Mouse (Mus musculus): Measurements from ENCODE around the gene Tmem161a. TPM values are rescaled to one million over a fixed set of nuclear protein-coding genes. Genes with fewer than 3 reads are reported as not detected.

The Tmem161a gene
- total RNA-seq, 1 experiment: 73.9 TPM

DNA sequence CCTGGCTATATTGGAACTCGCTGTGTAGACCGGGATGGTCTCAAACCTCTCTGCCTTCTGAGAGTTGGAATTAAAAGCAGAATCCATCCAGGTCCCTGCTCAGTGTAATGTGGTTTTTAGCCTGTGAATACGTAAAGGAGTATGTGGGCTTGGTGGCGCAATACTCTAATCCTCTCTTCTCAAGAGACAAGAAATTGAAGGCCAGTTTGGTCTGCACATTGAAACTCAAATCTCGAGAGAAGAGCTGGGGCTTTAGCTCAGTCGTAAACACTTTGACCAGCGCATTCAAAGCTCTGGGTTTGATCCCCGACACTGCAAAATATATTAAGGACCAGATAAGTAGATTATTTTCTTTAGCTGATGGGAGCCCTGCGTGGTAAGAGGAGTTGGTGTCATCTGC lies 32.2 kb upstream of the Tmem161a start:
- TF ChIP-seq CHD2 (IDR thresholded peaks at IDR 0.05; ENCODE audit: low read depth, low read length) (no peak), MAFK (IDR thresholded peaks at IDR 0.05; ENCODE audit: insufficient read depth, low read depth, low read length) (no peak), HCFC1 (IDR thresholded peaks at IDR 0.05; ENCODE audit: borderline replicate concordance, insufficient read depth, low read length) (no peak), ZC3H11A (IDR thresholded peaks at IDR 0.05; ENCODE audit: borderline replicate concordance, low read depth, low read length) (no peak), ZNF384 (IDR thresholded peaks at IDR 0.05; ENCODE audit: low read depth, low read length) (no peak)
- peaks cover 14% of the 10 kb centered on the region; the same call in 1 of the 2 replicates for H3K36me3 ChIP-seq (ENCODE audit: control insufficient read depth, insufficient read depth, low read length, poor library complexity, severe bottlenecking)
- no peaks in the 10 kb centered on the region for H3K9me3 ChIP-seq (ENCODE audit: control insufficient read depth, insufficient read depth, low read depth, low read length)
- H3K9ac ChIP-seq (ENCODE audit: insufficient read depth, low read depth, low read length, poor library complexity, severe bottlenecking): peak overlapping the region; percentile 95
- no peak overlapping the region for H3K27ac ChIP-seq (ENCODE audit: insufficient read depth, low read depth, low read length, poor library complexity, severe bottlenecking)
- DNase-seq (ENCODE audit: low read depth, low spot score): no peak
- in situ Hi-C loops (cut with MboI; ENCODE audit: low sequenced_read_pairs in 2 of 2, unreplicated experiment in 2 of 2): no loop called here
- H3K4me1 ChIP-seq (ENCODE audit: control insufficient read depth in 2 of 2, insufficient read depth in 2 of 2, low read length in 2 of 2, poor library complexity in 1 of 2): 0 out of 4 replicates have a peak, but pooled peaks cover 0 to 4% of the 10 kb centered on the region in 2 experiments
- H3K4me3 ChIP-seq (ENCODE audit: insufficient read depth in 1 of 2, low read depth in 1 of 2, low read length in 2 of 2, poor library complexity in 1 of 2, severe bottlenecking in 1 of 2): peak overlapping the region; percentile 98 to 99

DNA sequence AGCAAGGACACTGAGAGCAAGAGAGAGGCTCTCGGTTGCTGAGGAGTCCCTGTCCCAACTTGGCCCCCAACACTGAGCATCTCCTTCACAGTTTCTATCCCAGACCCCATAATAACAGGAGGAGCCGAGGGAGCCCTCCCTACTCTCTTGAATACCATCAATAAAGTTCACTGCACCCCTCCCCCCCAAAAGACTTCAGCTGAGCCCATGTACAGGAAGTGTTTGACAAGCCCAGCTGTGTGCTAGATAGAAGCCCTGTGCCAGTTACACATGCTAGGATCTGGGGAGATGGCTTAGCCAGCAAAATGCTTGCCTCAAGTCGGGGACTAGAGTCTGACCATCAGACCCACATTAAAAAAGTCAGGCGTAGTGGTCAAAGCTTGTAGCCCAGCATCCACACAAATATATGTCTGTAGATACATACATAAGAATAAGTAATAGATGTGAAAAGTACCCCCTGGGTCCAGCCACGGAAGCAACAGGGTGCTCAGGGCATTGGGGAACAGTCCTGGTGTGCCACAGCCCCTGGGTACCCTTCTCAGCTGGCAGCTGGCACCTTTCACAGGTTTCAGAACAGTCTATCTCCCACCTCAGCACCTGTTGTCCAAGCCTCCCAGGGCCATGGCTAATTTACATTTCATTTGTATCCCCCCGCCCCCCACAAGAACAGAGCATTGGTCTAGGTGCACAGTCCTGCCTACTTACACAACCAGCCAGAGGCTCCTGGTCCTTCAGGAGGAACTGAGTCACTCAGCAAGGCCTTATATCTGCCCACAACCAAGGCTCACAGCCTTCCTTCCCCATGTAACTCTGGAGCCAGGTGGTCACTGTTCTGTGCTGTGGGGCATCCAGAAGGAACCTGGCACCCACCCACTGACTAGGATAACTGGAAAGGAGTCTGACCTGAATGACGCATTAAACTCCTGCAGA lies 24.2 kb upstream of the Tmem161a start:
- no peak for DNase-seq (ENCODE audit: low read depth, low spot score)
- Histone ChIP-seq H3K27ac (ENCODE audit: insufficient read depth, low read depth, low read length, poor library complexity, severe bottlenecking) (no peak overlapping the region), H3K9ac (ENCODE audit: insufficient read depth, low read depth, low read length, poor library complexity, severe bottlenecking) (no peak overlapping the region), H3K4me1 (ENCODE audit: control insufficient read depth in 2 of 2, insufficient read depth in 2 of 2, low read length in 2 of 2, poor library complexity in 1 of 2) (peaks cover under 1 to 17% of the 10 kb centered on the region in 2 experiments; a peak in 2 of 4 replicates), H3K36me3 (ENCODE audit: control insufficient read depth, insufficient read depth, low read length, poor library complexity, severe bottlenecking) (peaks cover 20% of the 10 kb centered on the region; the same call in 1 of the 2 replicates), H3K4me3 (ENCODE audit: insufficient read depth in 1 of 2, low read depth in 1 of 2, low read length in 2 of 2, poor library complexity in 1 of 2, severe bottlenecking in 1 of 2) (no peak overlapping the region), H3K9me3 (ENCODE audit: control insufficient read depth, insufficient read depth, low read depth, low read length) (no peaks in the 10 kb centered on the region)
- in situ Hi-C loops (cut with MboI; ENCODE audit: low sequenced_read_pairs in 2 of 2, unreplicated experiment in 2 of 2): no loop called here
- no peak for TF ChIP-seq ZC3H11A (IDR thresholded peaks at IDR 0.05; ENCODE audit: borderline replicate concordance, low read depth, low read length)
- TF ChIP-seq ZNF384 (IDR thresholded peaks at IDR 0.05; ENCODE audit: low read depth, low read length): no peak
- TF ChIP-seq MAFK (IDR thresholded peaks at IDR 0.05; ENCODE audit: insufficient read depth, low read depth, low read length): no peak
- TF ChIP-seq HCFC1 (IDR thresholded peaks at IDR 0.05; ENCODE audit: borderline replicate concordance, insufficient read depth, low read length): no peak
- TF ChIP-seq CHD2 (IDR thresholded peaks at IDR 0.05; ENCODE audit: low read depth, low read length): no peak

DNA sequence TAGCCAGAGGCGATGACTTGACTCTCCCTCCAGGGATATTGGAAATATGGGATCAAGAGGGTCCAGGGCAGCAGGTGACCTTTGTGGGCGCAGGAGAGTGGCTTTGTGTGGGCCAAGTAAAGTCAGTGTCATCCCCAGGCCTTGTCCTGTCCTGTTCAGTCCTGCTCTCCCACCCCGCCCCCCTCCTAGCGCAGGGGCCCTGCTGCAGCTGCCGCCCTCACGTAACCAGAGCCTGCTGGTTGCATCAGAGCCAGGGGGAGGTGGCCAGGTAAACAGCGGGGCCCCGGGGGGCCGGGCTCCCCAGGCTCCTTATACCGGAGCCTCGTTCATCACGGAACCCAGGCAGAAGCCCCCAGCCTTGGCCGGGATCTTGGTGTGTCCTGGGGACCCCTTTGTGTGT lies 22.0 kb upstream of the Tmem161a start:
- Histone ChIP-seq H3K4me3 (ENCODE audit: insufficient read depth in 1 of 2, low read depth in 1 of 2, low read length in 2 of 2, poor library complexity in 1 of 2, severe bottlenecking in 1 of 2) (peak overlapping the region in 1 of 2 experiments; percentile 33; a peak in 2 of 4 replicates), H3K36me3 (ENCODE audit: control insufficient read depth, insufficient read depth, low read length, poor library complexity, severe bottlenecking) (peaks cover 14% of the 10 kb centered on the region; the same call in 1 of the 2 replicates), H3K4me1 (ENCODE audit: control insufficient read depth in 2 of 2, insufficient read depth in 2 of 2, low read length in 2 of 2, poor library complexity in 1 of 2) (peaks cover 4 to 20% of the 10 kb centered on the region in 2 experiments; a peak in 2 of 4 replicates), H3K9ac (ENCODE audit: insufficient read depth, low read depth, low read length, poor library complexity, severe bottlenecking) (peak overlapping the region; percentile 19; the same call in 1 of the 2 replicates), H3K27ac (ENCODE audit: insufficient read depth, low read depth, low read length, poor library complexity, severe bottlenecking) (peak overlapping the region; percentile 42; the same call in 1 of the 2 replicates), H3K9me3 (ENCODE audit: control insufficient read depth, insufficient read depth, low read depth, low read length) (no peaks in the 10 kb centered on the region)
- in situ Hi-C loops (cut with MboI; ENCODE audit: low sequenced_read_pairs in 2 of 2, unreplicated experiment in 2 of 2): no loop called here
- TF ChIP-seq ZNF384 (IDR thresholded peaks at IDR 0.05; ENCODE audit: low read depth, low read length) (no peak), ZC3H11A (IDR thresholded peaks at IDR 0.05; ENCODE audit: borderline replicate concordance, low read depth, low read length) (no peak), HCFC1 (IDR thresholded peaks at IDR 0.05; ENCODE audit: borderline replicate concordance, insufficient read depth, low read length) (no peak), MAFK (IDR thresholded peaks at IDR 0.05; ENCODE audit: insufficient read depth, low read depth, low read length) (no peak), CHD2 (IDR thresholded peaks at IDR 0.05; ENCODE audit: low read depth, low read length) (no peak)
- DNase-seq (ENCODE audit: low read depth, low spot score): no peak

DNA sequence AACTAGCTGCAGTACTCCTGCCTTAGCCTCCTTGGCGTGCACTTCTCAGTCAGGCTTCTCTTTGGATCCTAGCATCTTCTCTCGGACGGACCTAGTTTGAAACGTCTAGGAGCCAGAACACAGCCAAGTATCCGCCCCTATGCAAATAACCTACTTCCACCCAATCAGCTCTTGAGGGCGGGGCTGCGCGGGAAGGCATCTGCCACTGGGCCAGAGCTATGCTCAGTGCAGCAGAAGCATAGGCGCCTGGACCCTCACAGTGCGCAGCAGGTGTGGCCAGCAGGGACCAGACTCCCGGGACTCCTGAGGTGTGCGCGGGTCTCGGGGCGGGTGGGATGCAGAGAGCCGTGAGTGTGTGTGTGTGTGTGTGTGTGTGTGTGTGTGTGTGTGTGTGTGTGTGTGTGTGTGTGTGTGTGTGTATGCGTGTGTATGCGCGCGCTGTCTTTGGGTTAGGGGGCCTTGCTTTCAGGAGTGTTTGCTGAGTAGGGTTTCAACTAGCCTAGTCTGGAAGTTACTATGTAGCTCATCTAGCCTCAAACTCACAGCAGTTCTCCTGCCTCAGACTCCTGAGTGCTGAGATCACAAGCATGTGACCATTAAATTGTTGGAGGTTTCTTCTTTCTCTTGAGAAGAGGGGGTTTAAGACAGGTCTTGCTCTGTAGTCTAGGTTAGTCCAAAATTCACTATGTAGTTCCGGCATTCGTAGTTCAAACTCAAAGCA lies 19.5 kb upstream of the Tmem161a start:
- in situ Hi-C loops (cut with MboI; ENCODE audit: low sequenced_read_pairs in 2 of 2, unreplicated experiment in 2 of 2): no loop called here
- H3K9ac ChIP-seq (ENCODE audit: insufficient read depth, low read depth, low read length, poor library complexity, severe bottlenecking): no peak overlapping the region

More for the DNA sequence above, 19.5 kb upstream of the Tmem161a start:
- no peak for TF ChIP-seq ZNF384 (IDR thresholded peaks at IDR 0.05; ENCODE audit: low read depth, low read length)
- TF ChIP-seq MAFK (IDR thresholded peaks at IDR 0.05; ENCODE audit: insufficient read depth, low read depth, low read length): no peak
- no peak for TF ChIP-seq CHD2 (IDR thresholded peaks at IDR 0.05; ENCODE audit: low read depth, low read length)
- no peak for TF ChIP-seq ZC3H11A (IDR thresholded peaks at IDR 0.05; ENCODE audit: borderline replicate concordance, low read depth, low read length)
- no peak for TF ChIP-seq HCFC1 (IDR thresholded peaks at IDR 0.05; ENCODE audit: borderline replicate concordance, insufficient read depth, low read length)
- DNase-seq (ENCODE audit: low read depth, low spot score): peak; percentile 77
- no peaks in the 10 kb centered on the region for H3K9me3 ChIP-seq (ENCODE audit: control insufficient read depth, insufficient read depth, low read depth, low read length)
- H3K4me3 ChIP-seq (ENCODE audit: insufficient read depth in 1 of 2, low read depth in 1 of 2, low read length in 2 of 2, poor library complexity in 1 of 2, severe bottlenecking in 1 of 2): peak overlapping the region; percentile 55 to 72
- H3K36me3 ChIP-seq (ENCODE audit: control insufficient read depth, insufficient read depth, low read length, poor library complexity, severe bottlenecking): no peaks in the 10 kb centered on the region
- H3K27ac ChIP-seq (ENCODE audit: insufficient read depth, low read depth, low read length, poor library complexity, severe bottlenecking): no peak overlapping the region
- H3K4me1 ChIP-seq (ENCODE audit: control insufficient read depth in 2 of 2, insufficient read depth in 2 of 2, low read length in 2 of 2, poor library complexity in 1 of 2): peaks cover 4 to 20% of the 10 kb centered on the region in 2 experiments; a peak in 2 of 4 replicates
